Mouse (Mus musculus): ENCODE measurements around the gene Gpam. TPM values are rescaled to one million over a fixed set of nuclear protein-coding genes. Genes with fewer than 3 reads are reported as not detected.

The Gpam gene
- polyA plus RNA-seq, 1 experiment = 0.04 TPM

GRCm38 (mm10) chr19:55145136-55145535 lies 18.1 kb upstream of the Gpam start:
- Histone ChIP-seq H3K36me3 (ENCODE audit: control insufficient read depth) (no peaks in the 10 kb centered on the region), H3K9me3 (ENCODE audit: control insufficient read depth, low read length) (no peaks in the 10 kb centered on the region), H3K27me3 (ENCODE audit: control insufficient read depth) (no peaks in the 10 kb centered on the region), H3K4me1 (ENCODE audit: control insufficient read depth) (no peaks in the 10 kb centered on the region; the same call in 1 of the 2 replicates), H3K4me3 (replicated peaks) (no peak overlapping the region)
- TF ChIP-seq TAL1 (IDR thresholded peaks at IDR 0.05; ENCODE audit: low read length) = no peak
- no peak for TF ChIP-seq GATA1 (IDR thresholded peaks at IDR 0.05; ENCODE audit: low read length)

GRCm38 (mm10) chr19:55144691-55145090 lies 17.7 kb upstream of the Gpam start:
- Histone ChIP-seq H3K9me3 (ENCODE audit: control insufficient read depth, low read length) (no peaks in the 10 kb centered on the region), H3K36me3 (ENCODE audit: control insufficient read depth) (no peaks in the 10 kb centered on the region), H3K4me1 (ENCODE audit: control insufficient read depth) (no peaks in the 10 kb centered on the region; the same call in 1 of the 2 replicates), H3K4me3 (replicated peaks) (no peak overlapping the region), H3K27me3 (ENCODE audit: control insufficient read depth) (no peaks in the 10 kb centered on the region)
- TF ChIP-seq GATA1 (IDR thresholded peaks at IDR 0.05; ENCODE audit: low read length) (no peak), TAL1 (IDR thresholded peaks at IDR 0.05; ENCODE audit: low read length) (no peak)

GRCm38 (mm10) chr19:55143391-55144300 lies 16.6 kb upstream of the Gpam start:
- H3K9me3 ChIP-seq (ENCODE audit: control insufficient read depth, low read length) = no peaks in the 10 kb centered on the region
- no peak overlapping the region for H3K4me3 ChIP-seq (replicated peaks)
- H3K4me1 ChIP-seq (ENCODE audit: control insufficient read depth) = no peaks in the 10 kb centered on the region; the same call in 1 of the 2 replicates
- H3K36me3 ChIP-seq (ENCODE audit: control insufficient read depth) = no peaks in the 10 kb centered on the region
- TF ChIP-seq TAL1 (IDR thresholded peaks at IDR 0.05; ENCODE audit: low read length) (no peak), GATA1 (IDR thresholded peaks at IDR 0.05; ENCODE audit: low read length) (no peak)
- H3K27me3 ChIP-seq (ENCODE audit: control insufficient read depth) = no peaks in the 10 kb centered on the region

- TF ChIP-seq GATA1 (IDR thresholded peaks at IDR 0.05; ENCODE audit: low read length) (no peak), TAL1 (IDR thresholded peaks at IDR 0.05; ENCODE audit: low read length) (no peak)
- no peaks in the 10 kb centered on the region for H3K36me3 ChIP-seq (ENCODE audit: control insufficient read depth)
- no peaks in the 10 kb centered on the region for H3K27me3 ChIP-seq (ENCODE audit: control insufficient read depth)
- no peaks in the 10 kb centered on the region for H3K4me1 ChIP-seq (ENCODE audit: control insufficient read depth)
- H3K9me3 ChIP-seq (ENCODE audit: control insufficient read depth, low read length) = no peaks in the 10 kb centered on the region
- no peak overlapping the region for H3K4me3 ChIP-seq (replicated peaks)
Observed at GRCm38 (mm10) chr19:55139301-55139700, 12.3 kb upstream of the Gpam start.

GRCm38 (mm10) chr19:55138506-55138905 lies 11.5 kb upstream of the Gpam start:
- Histone ChIP-seq H3K4me1 (ENCODE audit: control insufficient read depth) (no peaks in the 10 kb centered on the region), H3K4me3 (replicated peaks) (no peak overlapping the region), H3K36me3 (ENCODE audit: control insufficient read depth) (no peaks in the 10 kb centered on the region)

GRCm38 (mm10) chr19:55137884-55138283 lies 10.8 kb upstream of the Gpam start:
- Histone ChIP-seq H3K4me1 (ENCODE audit: control insufficient read depth) (no peaks in the 10 kb centered on the region), H3K9me3 (ENCODE audit: control insufficient read depth, low read length) (no peaks in the 10 kb centered on the region), H3K4me3 (replicated peaks) (no peak overlapping the region), H3K27me3 (ENCODE audit: control insufficient read depth) (no peaks in the 10 kb centered on the region), H3K36me3 (ENCODE audit: control insufficient read depth) (no peaks in the 10 kb centered on the region)
- TF ChIP-seq GATA1 (IDR thresholded peaks at IDR 0.05; ENCODE audit: low read length) = no peak
- no peak for TF ChIP-seq TAL1 (IDR thresholded peaks at IDR 0.05; ENCODE audit: low read length)

More at GRCm38 (mm10) chr19:55138506-55138905, 11.5 kb upstream of the Gpam start:
- TF ChIP-seq TAL1 (IDR thresholded peaks at IDR 0.05; ENCODE audit: low read length) (no peak), GATA1 (IDR thresholded peaks at IDR 0.05; ENCODE audit: low read length) (no peak)
- Histone ChIP-seq H3K9me3 (ENCODE audit: control insufficient read depth, low read length) (no peaks in the 10 kb centered on the region), H3K27me3 (ENCODE audit: control insufficient read depth) (no peaks in the 10 kb centered on the region)

- no peaks in the 10 kb centered on the region for H3K27me3 ChIP-seq (ENCODE audit: control insufficient read depth)
- H3K4me1 ChIP-seq (ENCODE audit: control insufficient read depth) = no peaks in the 10 kb centered on the region
- H3K4me3 ChIP-seq (replicated peaks) = no peak overlapping the region
- H3K36me3 ChIP-seq (ENCODE audit: control insufficient read depth) = no peaks in the 10 kb centered on the region
- H3K9me3 ChIP-seq (ENCODE audit: control insufficient read depth, low read length) = no peaks in the 10 kb centered on the region
- TF ChIP-seq GATA1 (IDR thresholded peaks at IDR 0.05; ENCODE audit: low read length) = no peak
- TF ChIP-seq TAL1 (IDR thresholded peaks at IDR 0.05; ENCODE audit: low read length) = no peak
Observed at GRCm38 (mm10) chr19:55136693-55137427, 9.8 kb upstream of the Gpam start.

GRCm38 (mm10) chr19:55135918-55136317 lies 8.9 kb upstream of the Gpam start:
- no peak for TF ChIP-seq TAL1 (IDR thresholded peaks at IDR 0.05; ENCODE audit: low read length)
- TF ChIP-seq GATA1 (IDR thresholded peaks at IDR 0.05; ENCODE audit: low read length) = no peak
- no peaks in the 10 kb centered on the region for H3K4me1 ChIP-seq (ENCODE audit: control insufficient read depth)
- no peaks in the 10 kb centered on the region for H3K9me3 ChIP-seq (ENCODE audit: control insufficient read depth, low read length)
- H3K36me3 ChIP-seq (ENCODE audit: control insufficient read depth) = no peaks in the 10 kb centered on the region
- no peak overlapping the region for H3K4me3 ChIP-seq (replicated peaks)
- H3K27me3 ChIP-seq (ENCODE audit: control insufficient read depth) = no peaks in the 10 kb centered on the region

- TF ChIP-seq GATA1 (IDR thresholded peaks at IDR 0.05; ENCODE audit: low read length) = no peak
- TF ChIP-seq TAL1 (IDR thresholded peaks at IDR 0.05; ENCODE audit: low read length) = no peak
- H3K36me3 ChIP-seq (ENCODE audit: control insufficient read depth) = no peaks in the 10 kb centered on the region
- H3K9me3 ChIP-seq (ENCODE audit: control insufficient read depth, low read length) = no peaks in the 10 kb centered on the region
- no peak overlapping the region for H3K4me3 ChIP-seq (replicated peaks)
- H3K4me1 ChIP-seq (ENCODE audit: control insufficient read depth) = no peaks in the 10 kb centered on the region
- H3K27me3 ChIP-seq (ENCODE audit: control insufficient read depth) = no peaks in the 10 kb centered on the region
Observed at GRCm38 (mm10) chr19:55134521-55134920, 7.5 kb upstream of the Gpam start.

Data from erythroblast, embryonic 14.5 days (primary cell).